Mouse (Mus musculus) T-helper 17 cell (primary cell): ENCODE measurements at regions not wholly inside any gene's neighbourhood (a gene's known extent, or its start where the extent isn't known, plus 50 kb on each side); places are given as distances from the start of the nearest gene placed in this dataset.

ENCODE experiments used
- in situ Hi-C, 2 experiments: fragments of 300-600 bp; cut with MboI, MseI; formaldehyde crosslinking; loops; 1 replicate in 1 of 2; 2 replicates in 1 of 2; pipeline ENCODE4 v1.15.1; 2025; ENCODE audit warnings: high pct_unique_total_duplicates in 2 of 2

DNA sequence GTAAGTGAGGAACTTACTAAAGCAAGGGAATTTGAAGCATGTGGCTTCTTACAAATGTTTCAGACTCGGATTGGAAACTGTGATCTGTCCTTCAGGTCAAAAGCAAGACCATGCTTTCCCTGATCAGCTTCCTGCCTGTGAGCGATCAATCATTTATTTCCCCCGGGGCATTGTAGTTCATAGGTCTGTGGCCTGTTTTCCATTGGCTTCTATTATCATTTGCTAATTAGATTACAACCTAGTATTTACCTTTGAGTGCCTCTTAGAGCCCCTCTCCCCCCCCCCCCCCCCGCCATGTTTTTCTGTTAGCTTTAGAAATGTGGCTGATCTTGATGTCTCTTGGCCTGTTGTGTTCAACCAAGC is 634.1 kb downstream of the Epha4 start:
- in situ Hi-C loops, result no loop called here

DNA sequence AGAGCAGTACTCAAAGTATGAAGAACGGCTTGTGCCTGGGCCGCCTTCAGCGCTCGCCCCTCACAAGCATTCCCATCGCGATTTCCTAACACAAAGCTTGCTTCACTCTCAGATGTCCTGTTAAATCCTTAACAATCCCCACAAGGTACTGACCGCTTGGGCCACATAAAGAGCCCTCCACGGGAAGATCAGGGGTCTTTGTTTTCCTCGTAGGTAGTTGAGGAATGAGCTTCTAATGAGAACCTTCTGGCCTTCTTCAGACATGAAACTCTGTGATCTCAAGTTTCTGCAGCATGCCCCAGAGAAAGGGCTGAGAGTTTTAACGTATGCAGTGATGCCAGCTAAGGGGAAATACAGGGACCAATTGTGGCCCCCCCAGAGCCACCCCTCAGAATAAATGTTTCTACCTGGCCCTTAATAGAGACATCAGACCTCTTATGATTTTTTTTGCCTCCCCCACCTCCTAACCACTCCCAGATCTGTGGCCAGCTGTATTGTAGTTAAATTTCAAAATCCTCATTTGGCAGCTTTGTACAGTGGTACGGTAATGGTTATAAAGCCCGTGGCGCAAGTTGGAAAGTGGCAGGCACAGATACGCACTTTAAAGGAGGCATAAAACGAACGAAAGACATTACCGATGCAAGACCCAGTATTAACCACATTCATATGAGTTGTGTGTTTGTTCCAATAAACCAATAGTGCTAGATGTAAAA is 618.6 kb downstream of the Epha4 start:
- in situ Hi-C loops, result no loop called here

DNA sequence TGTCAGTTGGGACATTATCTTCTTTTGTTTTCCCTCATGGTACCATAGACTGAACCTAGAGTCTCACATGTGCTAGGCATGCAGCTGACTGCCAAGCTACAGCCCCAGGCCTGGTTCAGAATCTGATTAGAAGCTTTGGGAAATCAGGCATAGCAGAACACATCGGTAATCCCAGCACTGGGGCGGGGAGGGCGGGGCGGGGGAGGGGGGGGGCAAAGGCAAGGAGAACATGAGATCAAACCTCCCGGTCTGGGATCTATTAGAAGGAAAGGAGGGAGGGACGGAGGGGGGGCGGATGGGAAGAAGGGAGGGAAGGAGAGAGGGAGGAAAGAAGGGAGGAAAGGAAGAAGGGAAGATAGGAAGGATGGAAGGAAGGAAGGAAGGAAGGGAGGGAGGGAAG is 617.5 kb downstream of the Epha4 start:
- in situ Hi-C loops, result no loop called here

DNA sequence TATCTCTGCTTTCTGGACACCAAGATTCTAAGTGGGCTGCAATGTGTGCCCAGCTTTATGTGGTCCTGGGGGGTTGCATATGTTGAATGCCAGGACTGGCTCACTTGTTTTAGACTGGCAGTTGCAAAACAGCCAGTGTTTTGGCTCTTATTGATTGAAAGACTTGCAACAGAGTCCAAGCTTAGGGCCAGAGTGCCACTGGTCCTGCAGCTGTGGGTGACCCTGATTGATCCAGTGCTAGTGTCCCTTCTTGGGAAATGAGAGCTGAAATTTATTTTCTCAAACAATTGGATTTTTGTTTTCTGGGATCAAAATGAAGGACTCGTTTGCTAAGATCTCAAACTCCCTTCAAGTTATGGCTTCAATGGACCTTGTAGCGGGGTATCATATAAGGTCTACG is 603.4 kb downstream of the Epha4 start:
- in situ Hi-C loops, result loop anchor here in 1 of 2 experiments (10.0 kb wide), 1 partner anchor 827 kb away; no protein-coding TSS in a partner anchor

DNA sequence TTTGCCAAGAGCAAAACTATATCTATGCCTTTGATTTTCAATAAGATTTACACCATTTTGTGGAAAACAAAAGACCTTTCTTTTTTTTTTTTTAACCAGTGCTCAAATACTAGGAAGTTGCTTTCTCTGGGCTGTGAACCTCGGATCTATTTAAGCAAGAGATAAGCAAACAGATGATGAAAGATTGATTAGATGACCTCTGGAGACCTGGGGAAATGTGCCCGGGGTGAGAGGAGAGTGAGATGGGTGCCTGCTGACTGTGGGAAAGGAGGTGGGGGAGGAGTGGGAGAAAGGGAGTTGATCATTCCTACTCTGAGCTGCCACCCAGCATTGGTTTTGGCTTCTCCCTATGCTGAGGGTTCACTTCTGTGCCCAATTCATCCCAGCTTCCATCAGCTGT is 595.3 kb downstream of the Epha4 start:
- in situ Hi-C loops, result loop anchor here in 1 of 2 experiments (10.0 kb wide), 1 partner anchor 835 kb away; no protein-coding TSS in a partner anchor

DNA sequence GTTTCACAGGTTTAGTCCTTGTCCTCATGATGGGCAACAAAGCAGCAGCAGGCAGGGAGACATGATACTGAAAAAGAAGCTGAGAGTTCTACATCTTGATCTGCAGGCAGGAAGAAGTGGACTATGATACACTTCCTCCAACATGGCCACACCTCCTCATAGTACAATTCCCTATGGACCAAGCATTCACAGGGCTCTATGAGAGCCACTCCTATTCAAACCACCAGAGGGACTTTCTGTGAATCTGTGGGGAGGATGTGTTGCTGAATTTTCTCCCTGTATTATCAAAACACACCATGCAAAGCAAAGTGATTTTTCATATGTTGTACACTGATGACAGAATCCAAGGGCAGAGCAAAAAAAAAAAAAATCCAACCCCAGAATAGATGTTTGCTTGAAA is 594.3 kb downstream of the Epha4 start:
- in situ Hi-C loops, result loop anchor here in 1 of 2 experiments (10.0 kb wide), 1 partner anchor 324 kb away; no protein-coding TSS in a partner anchor

DNA sequence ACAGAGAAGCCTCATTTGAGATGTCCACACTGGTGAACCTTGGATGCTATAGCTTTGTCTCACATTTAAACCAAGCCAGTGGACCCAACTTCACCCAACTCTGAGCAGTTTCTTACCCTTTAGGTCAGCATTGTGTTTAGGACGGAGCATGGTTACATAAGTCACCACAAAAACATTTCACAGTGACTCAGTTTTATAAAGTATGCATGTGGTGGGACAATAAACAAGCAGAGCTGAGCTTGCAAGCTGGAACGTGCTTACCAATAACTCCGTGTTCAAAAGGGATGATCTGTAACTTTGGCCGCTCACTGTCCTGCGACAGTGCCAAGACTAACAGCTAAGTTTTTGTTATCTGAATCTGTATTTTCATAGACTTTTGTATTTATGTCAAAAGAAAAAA is 587.8 kb downstream of the Epha4 start:
- in situ Hi-C loops, result loop anchor here in 1 of 2 experiments (10.0 kb wide), 1 partner anchor 318 kb away; no protein-coding TSS in a partner anchor

DNA sequence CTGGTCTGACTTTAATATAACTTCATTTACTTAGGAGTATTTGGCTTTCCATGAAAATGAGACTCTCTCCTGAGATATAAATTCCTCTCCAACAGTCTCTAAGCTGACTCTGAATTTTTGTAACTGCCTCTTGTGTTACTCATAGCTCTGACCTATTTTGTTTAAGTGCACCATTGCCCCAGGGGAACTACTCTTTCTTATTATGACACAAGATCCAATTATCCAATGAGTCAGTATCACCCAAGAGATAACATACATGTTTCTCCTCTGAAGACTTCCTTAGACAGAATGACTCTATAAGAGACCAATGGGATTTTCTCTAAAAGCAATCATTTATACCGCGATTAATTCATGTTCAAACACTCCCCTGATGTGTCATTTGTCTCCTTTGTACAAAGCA is 586.9 kb downstream of the Epha4 start:
- in situ Hi-C loops, result loop anchor here in 1 of 2 experiments (10.0 kb wide), 1 partner anchor 317 kb away; no protein-coding TSS in a partner anchor

GRCm38 (mm10) chr1:76933460-76933859 is 581.4 kb downstream of the Epha4 start:
- in situ Hi-C loops, result no loop called here

- in situ Hi-C loops, result no loop called here
Observed at GRCm38 (mm10) chr1:76942730-76943129, 572.2 kb downstream of the Epha4 start.

DNA sequence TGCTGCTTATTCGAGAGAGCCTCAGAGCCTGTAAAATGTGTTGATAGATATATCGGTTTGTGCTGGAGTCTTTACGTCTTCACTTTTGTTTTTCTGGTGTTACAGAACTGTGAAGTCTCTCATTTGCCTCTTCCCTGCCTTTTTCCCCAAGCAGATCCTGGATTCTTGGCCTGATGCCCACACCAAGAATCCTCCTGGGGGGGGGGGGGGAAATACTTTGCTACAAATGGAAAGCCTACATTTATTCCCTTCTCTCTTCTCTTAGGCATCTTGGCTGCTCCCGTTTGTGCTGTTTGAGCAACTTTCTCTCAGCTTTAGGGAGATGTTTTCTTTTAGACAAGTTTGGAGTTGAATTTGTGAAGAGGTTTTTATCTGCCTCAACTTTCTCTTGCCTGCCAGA is 570.8 kb downstream of the Epha4 start:
- in situ Hi-C loops, result no loop called here

DNA sequence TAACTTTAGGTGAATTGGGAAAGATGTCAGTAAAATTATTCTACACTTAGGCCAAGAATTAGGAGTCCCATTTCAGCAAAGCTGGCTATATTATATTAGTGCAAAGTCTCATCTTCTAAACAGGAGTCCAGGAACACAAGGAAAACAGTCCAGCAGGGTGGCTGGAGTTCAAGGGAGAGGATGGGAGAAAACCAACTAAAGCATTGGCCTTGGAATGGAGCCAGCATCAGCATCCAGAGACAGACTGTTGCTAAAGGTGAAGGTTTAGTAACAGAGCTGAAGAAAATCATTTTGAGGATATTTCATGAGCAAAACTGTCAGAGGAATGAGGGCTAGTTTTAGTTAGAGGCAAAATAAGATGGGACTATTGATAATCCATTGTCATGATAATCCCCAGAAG is 559.9 kb downstream of the Epha4 start:
- in situ Hi-C loops, result no loop called here

DNA sequence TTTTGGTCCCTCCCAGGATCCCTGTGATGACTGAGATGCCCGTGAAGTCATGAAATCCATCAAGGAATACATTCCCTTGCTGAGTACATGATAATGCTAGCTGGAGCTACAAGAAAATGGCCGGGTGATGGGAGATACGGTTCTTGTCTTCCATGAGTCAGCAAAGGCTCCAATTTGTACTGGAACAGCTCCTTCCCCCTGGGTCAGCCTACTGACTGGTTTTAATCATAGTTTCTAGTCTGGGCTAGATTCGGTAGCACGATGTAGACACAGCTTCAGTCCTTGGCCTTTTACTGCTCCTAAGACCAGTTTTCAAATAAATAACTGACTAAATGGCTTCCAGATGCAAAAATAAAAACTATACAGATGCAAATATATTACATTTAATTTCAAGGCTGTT is 557.5 kb downstream of the Epha4 start:
- in situ Hi-C loops, result no loop called here

DNA sequence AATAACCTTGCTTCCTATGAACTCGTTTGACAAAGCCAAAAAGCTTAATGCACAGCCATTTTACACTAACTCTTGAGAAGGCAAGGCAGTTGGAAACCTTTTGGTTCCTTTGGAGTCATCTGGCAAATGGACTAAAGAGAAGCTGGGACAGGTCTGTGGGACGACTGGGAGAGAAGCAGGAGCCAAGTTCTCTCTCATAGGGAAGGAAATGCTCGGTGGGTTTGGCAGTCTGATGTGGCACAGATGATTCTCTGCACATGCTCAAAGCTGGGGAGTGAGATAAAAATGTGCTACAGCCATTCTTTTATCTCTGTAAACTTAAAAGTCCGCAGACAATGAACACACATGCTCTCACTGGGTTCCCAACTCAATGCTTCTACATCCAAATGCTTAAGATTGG is 556.2 kb downstream of the Epha4 start:
- in situ Hi-C loops, result no loop called here

DNA sequence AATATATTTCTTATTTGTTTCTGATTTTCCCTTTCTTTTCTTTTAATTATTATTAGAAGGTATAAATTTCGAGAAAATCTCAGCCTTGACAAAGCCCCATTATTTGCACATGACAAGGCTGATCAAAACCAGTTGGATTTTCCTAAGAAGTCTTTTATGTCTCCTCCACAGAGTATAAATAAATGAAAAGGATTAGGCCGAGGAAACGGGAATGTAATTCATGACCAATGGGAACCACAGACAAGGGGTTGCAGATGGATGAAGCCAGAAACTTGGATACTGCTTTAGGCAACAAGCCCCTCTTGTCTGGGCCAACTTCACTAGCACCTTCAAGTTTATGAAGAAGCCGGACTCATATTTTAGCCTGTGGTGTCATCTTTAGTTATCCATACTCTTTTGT is 542.4 kb downstream of the Epha4 start:
- in situ Hi-C loops, result no loop called here

DNA sequence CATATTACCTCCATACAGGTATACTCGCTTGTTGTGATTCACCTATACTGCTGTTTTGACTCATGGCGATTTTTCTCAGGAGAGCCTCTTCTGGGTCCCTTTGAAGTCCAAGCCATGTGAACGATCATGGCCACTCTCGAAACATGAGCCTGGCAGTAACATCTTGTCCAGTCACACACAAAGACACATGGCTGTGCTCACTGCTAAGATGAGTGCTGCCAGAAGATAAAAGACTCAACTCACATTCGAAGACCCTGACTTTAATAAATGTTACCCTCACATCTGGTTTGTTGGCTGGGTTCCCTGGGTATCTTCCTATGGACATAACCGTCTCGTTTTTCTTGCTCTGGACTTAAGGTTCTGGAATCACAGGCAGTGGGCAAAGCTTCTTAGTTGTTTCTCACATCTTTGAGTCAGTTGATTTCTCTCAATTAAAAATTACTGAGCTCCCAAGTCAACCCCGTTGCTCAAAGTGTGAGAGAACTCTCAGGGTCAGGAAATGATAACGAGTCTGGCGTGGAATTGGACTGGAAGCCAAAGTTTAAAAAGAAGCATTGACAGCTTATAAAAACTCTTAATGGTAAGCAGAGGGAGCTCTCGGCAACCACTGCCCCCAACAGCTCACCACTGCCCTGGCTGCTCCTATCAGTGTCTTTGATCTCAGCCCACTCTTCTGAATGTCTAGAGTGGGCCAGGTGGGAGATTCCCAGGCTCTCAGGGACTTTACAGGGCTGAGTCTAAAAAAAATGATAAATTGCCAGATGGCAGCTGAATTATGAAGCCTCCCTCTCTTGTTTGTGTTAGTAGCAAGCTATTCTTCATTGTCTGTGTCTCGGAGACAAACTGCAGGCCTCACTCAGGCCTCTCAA is 539.6 kb downstream of the Epha4 start:
- in situ Hi-C loops, result no loop called here

DNA sequence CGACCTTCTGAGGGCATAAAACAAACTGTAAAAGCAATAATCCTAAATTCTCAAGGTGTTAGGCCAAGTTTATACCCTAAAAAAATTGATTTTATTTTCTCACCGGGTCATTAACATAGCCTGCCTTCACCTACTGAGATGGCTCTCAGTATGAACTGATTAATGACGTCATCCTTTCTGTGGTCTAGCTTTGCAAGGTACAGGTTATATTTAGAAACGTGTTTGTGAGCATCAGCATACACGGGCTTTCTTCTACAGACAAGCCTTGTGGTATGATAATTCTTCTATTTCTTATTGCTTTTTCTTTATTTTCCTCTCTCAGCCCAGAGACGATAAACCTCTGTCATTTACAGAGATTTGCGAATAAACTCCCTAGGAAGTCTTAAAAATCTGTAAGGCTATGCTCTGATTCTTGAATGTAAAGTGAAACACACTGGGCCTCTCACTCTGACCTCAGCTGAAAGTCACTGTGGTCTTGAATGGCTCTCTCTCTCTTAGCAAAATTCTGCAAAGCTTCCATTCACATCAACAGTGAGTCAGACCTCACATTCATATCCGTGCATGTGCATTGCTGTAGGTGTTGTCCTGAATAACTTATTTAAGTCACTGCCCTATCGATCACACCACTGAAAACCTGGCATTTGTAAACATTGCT is 534.3 kb downstream of the Epha4 start:
- in situ Hi-C loops, result no loop called here

DNA sequence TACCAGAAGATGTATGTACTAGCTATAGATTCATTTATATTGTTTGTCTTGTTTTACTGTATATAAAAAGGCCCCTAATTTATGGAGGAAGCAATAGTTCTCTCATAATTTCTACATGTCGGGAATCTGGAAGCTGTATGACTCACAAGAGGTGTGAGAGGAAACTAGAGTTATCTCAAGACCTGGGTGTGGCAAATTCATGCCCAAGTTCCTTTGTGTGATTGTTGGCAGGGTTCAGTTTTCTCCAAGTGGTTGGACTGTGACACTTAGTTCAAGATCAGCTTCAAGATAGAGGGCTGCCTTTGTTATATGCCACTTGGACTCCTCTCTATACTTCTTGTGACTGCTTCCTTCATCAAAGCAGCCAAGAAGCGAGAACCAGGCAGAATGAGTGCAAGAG is 521.1 kb downstream of the Epha4 start:
- in situ Hi-C loops, result no loop called here

- in situ Hi-C loops, result no loop called here
Observed at GRCm38 (mm10) chr1:77008001-77008400, 506.9 kb downstream of the Epha4 start.

GRCm38 (mm10) chr1:77010608-77011214 is 504.2 kb downstream of the Epha4 start:
- in situ Hi-C loops, result no loop called here

DNA sequence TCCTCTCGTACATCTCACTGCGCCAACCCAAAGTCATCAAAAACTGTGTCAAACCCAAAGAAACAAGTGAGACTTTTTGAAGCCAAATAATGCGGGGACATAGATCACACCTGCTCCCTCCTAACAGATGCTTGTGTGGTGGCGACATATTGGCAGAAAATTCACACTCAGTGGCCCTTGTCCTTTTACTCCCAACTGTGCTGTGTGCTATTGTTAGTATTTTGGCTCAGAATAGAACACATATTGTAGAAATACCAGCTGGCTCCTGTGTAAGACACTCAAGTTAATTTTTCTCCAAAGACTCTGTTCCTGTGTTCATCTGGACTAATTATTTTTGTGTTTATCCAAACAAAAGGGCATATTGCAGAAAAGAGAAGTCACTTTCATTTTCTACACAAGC is 487.2 kb downstream of the Epha4 start:
- in situ Hi-C loops, result no loop called here

GRCm38 (mm10) chr1:77028216-77028615 is 486.7 kb downstream of the Epha4 start:
- in situ Hi-C loops, result no loop called here
